Mouse (Mus musculus): ENCODE results near the gene Adcy9.

GRCm38 (mm10) chr16:4316094-4316474, 104.2 kb downstream of the Adcy9 start:
- peak; percentile 89; the same call in 1 of the 2 replicates for TF ChIP-seq CTCF (IDR thresholded peaks at IDR 0.05; ENCODE audit: extremely low read depth, insufficient read depth, insufficient read length, insufficient replicate concordance)
- TF ChIP-seq POLR2A (IDR thresholded peaks at IDR 0.05; ENCODE audit: low read depth, low read length), result no peak
